Mouse (Mus musculus) cerebellum, adult 9-10 months (tissue): ENCODE measurements around the gene Tomm20l.

Source experiments
- DNase-seq: peaks from one replicate; pipeline ENCODE4 v3.0.0; 2022

Tomm20l gene

DNA sequence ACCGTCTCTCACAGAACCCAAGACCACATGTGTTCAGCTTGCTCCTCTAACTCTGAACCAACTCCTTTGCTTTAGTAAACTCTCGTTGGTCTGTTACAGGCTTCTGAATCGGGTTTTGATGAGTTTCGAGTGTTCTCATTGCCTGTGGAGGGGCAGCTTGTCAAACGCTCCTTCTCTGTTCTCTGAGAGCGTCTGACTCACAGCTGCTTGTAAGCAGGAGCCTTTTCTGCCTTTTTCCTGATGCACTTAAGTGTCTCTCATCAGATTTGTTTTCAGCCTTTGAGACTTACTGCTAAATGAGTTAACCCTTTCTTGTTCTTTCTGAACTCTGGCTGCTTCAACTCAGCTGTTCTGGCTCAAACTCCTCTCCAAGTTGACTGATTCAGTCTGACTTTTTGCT is 46.7 kb downstream of the Tomm20l start:
- no peak for DNase-seq

DNA sequence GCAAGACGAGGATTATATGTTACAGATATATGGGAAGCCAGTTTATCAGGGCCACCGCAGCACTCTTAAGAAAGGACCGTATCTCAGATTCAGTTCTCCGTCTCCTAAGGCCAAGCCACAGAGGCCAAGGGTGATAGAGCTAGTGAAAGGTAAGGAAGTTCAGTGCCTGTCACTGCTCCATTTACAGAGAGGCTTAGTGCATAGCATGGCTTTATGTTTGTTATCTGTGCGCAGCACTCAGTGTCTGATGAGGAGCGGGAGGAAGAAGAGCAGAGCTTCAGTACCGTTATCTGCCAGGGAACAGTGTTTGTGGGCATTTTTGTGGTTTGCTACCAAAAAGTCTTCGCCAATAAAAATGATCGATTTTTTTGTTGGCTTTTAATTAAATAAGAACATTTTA is 53.2 kb downstream of the Tomm20l start:
- no peak for DNase-seq

DNA sequence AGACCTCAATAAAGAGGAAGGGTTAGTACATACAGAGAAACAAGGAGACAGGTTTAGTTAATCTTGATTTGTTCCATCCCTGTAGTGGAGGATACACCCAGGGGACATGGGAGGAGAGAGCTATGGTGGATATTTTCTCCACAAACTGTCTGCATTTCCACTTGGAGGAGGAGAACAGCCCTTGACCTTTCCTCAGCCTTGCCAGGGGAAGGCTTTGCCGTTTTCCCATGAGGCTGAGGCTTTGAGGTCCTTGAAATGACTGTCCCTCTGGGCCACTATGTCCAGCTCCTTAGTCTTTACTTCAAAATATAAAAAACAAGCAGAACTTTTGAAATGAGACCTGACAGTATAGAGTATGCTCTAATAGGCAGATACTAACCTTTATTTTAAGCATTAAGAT is 58.7 kb downstream of the Tomm20l start:
- no peak for DNase-seq
